Mouse (Mus musculus): ENCODE data around the gene Shb.
A peak's percentile ranks its signal among the peaks of the same experiment; 100 is the strongest.

DNA sequence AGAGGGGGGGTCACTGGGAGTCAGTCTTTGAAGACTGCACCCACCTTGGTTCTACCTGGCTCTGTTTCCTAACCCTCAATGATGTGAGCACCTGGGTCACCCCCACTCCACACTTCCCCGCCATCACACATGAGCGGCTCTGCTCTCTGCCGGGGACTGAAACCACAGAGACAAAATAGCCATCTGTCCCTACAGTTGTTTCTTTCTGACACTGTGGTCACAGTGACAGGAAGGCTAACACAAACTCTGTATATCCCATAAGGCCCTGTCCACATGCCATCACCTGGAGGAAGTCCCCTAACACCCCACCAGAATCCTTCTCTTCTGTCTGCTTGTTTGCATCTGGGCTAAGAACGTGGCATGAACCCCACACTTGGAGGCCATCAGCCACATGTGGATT lies 97.6 kb downstream of the Shb start:
- TF ChIP-seq MAX (IDR thresholded peaks at IDR 0.05; ENCODE audit: low read depth) (no peak), MYOD1 (IDR thresholded peaks at IDR 0.05; ENCODE audit: control insufficient read depth in 1 of 3, insufficient read length in 2 of 3, low read depth in 2 of 3) (no peak), POLR2A (IDR thresholded peaks at IDR 0.05; ENCODE audit: insufficient read length, low read depth) (no peak), REST (IDR thresholded peaks at IDR 0.05; ENCODE audit: insufficient read depth, insufficient read length) (no peak), CEBPB (IDR thresholded peaks at IDR 0.05; ENCODE audit: insufficient read depth, poor library complexity, severe bottlenecking) (no peak), E2F4 (IDR thresholded peaks at IDR 0.05; ENCODE audit: insufficient read depth) (no peak), TCF12 (IDR thresholded peaks at IDR 0.05; ENCODE audit: insufficient read depth, poor library complexity, severe bottlenecking) (no peak), USF1 (IDR thresholded peaks at IDR 0.05; ENCODE audit: low read depth) (no peak), MYOG (IDR thresholded peaks at IDR 0.05; ENCODE audit: control insufficient read depth in 1 of 3, insufficient read depth in 1 of 3, insufficient read length in 2 of 3, low read depth in 2 of 3) (peak in 1 of 3 experiments; percentile 45), TCF3 (IDR thresholded peaks at IDR 0.05; ENCODE audit: insufficient read length, low read depth) (no peak)

Measured in myocyte (in vitro differentiated cells).